Mouse (Mus musculus): Measurements from ENCODE around the gene St6galnac3. TPM values are rescaled to one million over a fixed set of nuclear protein-coding genes. Genes with fewer than 3 reads are reported as not detected.

The St6galnac3 gene
- total and polyA plus RNA-seq, 2 experiments from 2014 or later = 7.3 to 9.9 TPM

DNA sequence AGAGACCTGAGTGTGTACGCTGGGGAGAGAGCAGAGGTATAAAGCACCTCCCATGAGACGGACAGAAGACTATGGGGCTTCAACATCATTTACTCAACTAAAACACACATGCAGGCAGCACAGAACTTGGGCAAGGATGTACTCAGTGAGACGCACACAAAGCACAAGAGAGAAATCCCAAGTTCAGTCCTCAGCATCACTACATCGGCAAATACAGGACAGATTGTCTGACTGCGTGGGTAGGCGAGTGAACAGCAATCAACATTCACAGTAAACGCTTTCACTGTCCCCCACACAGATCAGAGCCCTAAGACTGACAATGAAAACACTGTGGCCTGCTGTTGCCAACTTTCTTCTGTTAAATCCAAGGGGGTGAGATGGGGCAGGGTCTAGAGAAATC, 422.6 kb downstream of the St6galnac3 start:
- no peaks in the 10 kb centered on the region for H3K4me1 ChIP-seq (ENCODE audit: insufficient read depth, low read length)
- no peaks in the 10 kb centered on the region for H3K36me3 ChIP-seq (ENCODE audit: insufficient read depth, low read length)
- H3K4me2 ChIP-seq (ENCODE audit: low read depth, low read length) = no peak overlapping the region
- no peak overlapping the region for H3K27ac ChIP-seq
- H3K4me3 ChIP-seq (ENCODE audit: low read length) = no peak overlapping the region
- no peak overlapping the region for H3K9ac ChIP-seq (replicated peaks; ENCODE audit: low read length)
- no peaks in the 10 kb centered on the region for H3K9me3 ChIP-seq (ENCODE audit: low read length)
- no peak for ATAC-seq
- DNase-seq (ENCODE audit: low spot score) = no peak
- no peak for TF ChIP-seq CTCF (IDR thresholded peaks at IDR 0.05; ENCODE audit: low read depth)
- 91% methylated on average over 7 of the region's 7 CpGs for WGBS
- H3K27me3 ChIP-seq (ENCODE audit: insufficient read depth, low read length) = no peaks in the 10 kb centered on the region

DNA sequence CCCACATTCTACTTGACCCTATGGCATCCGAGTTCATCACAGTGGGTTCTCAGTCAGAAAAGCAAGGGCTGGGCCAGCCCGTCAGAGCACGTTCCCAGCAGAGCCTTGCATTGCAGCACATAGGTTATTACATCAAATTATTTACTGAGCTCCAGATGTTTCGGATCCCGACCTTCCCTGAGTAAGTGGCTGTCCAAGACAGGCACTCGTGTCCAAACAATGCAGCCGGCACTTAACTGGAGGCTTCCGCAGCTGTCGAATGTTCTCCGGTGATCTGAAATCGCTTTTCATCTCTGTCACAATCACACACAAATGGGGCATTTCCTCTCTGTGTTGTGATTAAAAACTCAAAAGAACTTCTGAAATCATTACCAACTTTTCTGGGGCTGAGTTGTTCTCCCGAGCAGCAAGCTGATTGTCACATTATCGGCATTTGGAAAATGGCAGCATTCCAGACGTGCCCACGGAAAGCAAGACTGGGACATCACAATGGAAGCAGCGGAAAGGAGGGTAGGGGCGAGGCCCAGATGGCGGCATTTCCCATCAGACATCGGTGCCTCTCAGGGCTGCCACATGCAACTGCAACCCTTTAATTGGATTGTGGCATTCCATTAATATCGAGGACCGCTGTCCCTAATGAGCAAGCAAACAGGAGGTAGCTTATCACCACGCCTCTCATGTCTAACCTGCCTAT, 428.5 kb downstream of the St6galnac3 start:
- DNase-seq (ENCODE audit: low spot score) (no peak), ATAC-seq (no peak)
- H3K4me2 ChIP-seq (ENCODE audit: low read depth, low read length) = no peak overlapping the region
- no peak for TF ChIP-seq CTCF (IDR thresholded peaks at IDR 0.05; ENCODE audit: low read depth)
- WGBS = 63% methylated on average over 22 of the region's 22 CpGs
- H3K4me1 ChIP-seq (ENCODE audit: insufficient read depth, low read length) = no peaks in the 10 kb centered on the region
- H3K36me3 ChIP-seq (ENCODE audit: insufficient read depth, low read length) = no peaks in the 10 kb centered on the region
- no peaks in the 10 kb centered on the region for H3K27me3 ChIP-seq (ENCODE audit: insufficient read depth, low read length)
- no peak overlapping the region for H3K27ac ChIP-seq
- no peaks in the 10 kb centered on the region for H3K9me3 ChIP-seq (ENCODE audit: low read length)
- no peak overlapping the region for H3K9ac ChIP-seq (replicated peaks; ENCODE audit: low read length)
- H3K4me3 ChIP-seq (ENCODE audit: low read length) = no peak overlapping the region

DNA sequence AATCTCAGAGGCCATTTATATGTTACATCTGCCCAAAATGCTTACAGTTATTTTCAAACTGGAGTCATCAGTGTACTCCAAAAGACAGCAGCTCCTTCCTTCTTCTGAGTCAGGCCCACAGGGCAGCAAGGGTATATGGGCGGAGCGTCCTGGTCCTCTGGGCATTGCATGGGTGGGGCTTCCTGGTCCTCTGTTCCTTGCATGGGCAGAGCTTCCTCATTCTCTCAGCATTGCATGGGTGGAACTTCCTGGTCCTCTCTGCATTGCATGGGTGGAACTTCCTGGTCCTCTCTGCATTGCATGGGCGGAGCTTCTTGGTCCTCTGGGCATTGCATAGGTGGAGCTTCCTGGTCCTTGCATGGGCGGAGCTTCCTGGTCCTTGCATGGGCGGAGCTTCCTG, 432.1 kb downstream of the St6galnac3 start:
- no peaks in the 10 kb centered on the region for H3K27me3 ChIP-seq (ENCODE audit: insufficient read depth, low read length)
- no peak overlapping the region for H3K4me2 ChIP-seq (ENCODE audit: low read depth, low read length)
- H3K27ac ChIP-seq = no peak overlapping the region
- ATAC-seq (no peak), DNase-seq (ENCODE audit: low spot score) (no peak)
- WGBS = 96% methylated on average over 5 of the region's 5 CpGs
- H3K9me3 ChIP-seq (ENCODE audit: low read length) = no peaks in the 10 kb centered on the region
- H3K9ac ChIP-seq (replicated peaks; ENCODE audit: low read length) = no peak overlapping the region
- no peak for TF ChIP-seq CTCF (IDR thresholded peaks at IDR 0.05; ENCODE audit: low read depth)
- H3K36me3 ChIP-seq (ENCODE audit: insufficient read depth, low read length) = no peaks in the 10 kb centered on the region
- H3K4me3 ChIP-seq (ENCODE audit: low read length) = no peak overlapping the region
- H3K4me1 ChIP-seq (ENCODE audit: insufficient read depth, low read length) = no peaks in the 10 kb centered on the region

DNA sequence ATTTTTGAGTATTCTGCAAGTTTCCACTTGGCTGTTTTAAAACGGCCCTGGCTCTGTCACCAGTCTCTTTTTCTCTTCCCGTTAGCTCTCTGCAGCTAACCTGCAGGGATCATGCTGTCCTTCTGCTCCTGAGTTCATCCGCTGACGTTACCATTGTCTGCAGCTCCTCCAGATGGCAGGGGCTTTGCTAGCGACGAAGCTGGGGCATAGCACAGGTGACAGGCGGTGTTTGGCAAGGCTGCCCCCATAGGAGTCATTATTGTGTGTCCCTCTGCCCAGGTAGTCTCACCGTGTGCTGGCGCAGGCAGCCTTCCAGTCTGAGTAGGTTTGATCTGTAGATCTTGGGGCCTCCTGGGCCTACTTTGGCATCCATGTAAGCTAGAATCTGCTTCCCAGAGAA, 432.6 kb downstream of the St6galnac3 start:
- Histone ChIP-seq H3K4me3 (ENCODE audit: low read length) (no peak overlapping the region), H3K9ac (replicated peaks; ENCODE audit: low read length) (no peak overlapping the region), H3K27ac (no peak overlapping the region), H3K9me3 (ENCODE audit: low read length) (no peaks in the 10 kb centered on the region), H3K36me3 (ENCODE audit: insufficient read depth, low read length) (no peaks in the 10 kb centered on the region), H3K4me2 (ENCODE audit: low read depth, low read length) (no peak overlapping the region), H3K4me1 (ENCODE audit: insufficient read depth, low read length) (no peaks in the 10 kb centered on the region), H3K27me3 (ENCODE audit: insufficient read depth, low read length) (no peaks in the 10 kb centered on the region)
- DNase-seq (ENCODE audit: low spot score) (no peak), ATAC-seq (no peak)
- TF ChIP-seq CTCF (IDR thresholded peaks at IDR 0.05; ENCODE audit: low read depth) = no peak
- WGBS = 68% methylated on average over 9 of the region's 9 CpGs

DNA sequence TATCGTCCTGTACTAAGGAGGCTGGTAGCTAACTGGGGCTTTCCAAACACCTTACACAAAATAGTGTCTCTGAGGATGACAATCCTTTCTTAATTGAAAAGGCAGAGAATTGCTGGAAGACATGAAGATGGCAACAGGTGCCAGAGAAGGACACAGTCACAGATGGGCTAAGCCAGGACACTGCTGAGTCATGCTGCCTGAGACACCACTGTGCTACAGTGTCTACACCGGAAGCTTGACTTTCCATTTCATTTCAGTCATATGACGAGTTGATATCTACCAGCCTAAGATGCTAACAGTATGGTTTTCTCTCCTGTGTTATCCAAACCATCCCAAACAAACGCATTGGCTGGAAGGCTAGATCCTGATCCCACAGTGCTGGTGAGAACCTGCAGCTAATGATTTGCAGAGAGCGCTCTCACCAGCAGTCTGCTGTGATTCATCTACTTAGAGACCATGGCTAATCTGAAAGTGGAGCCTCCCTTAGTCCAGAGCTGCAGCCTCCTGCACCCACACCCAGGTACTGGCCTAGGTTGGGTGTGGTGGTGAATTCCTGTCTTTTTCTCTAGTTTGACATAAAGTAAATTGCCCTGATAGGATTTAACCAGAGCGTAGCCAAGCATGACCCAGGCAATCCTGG, 433.4 kb downstream of the St6galnac3 start:
- 84% methylated on average over 6 of the region's 6 CpGs for WGBS
- no peak for DNase-seq (ENCODE audit: low spot score)
- no peak for ATAC-seq
- Histone ChIP-seq H3K4me2 (ENCODE audit: low read depth, low read length) (no peak overlapping the region), H3K4me3 (ENCODE audit: low read length) (no peak overlapping the region), H3K36me3 (ENCODE audit: insufficient read depth, low read length) (no peaks in the 10 kb centered on the region), H3K27me3 (ENCODE audit: insufficient read depth, low read length) (no peaks in the 10 kb centered on the region), H3K4me1 (ENCODE audit: insufficient read depth, low read length) (no peaks in the 10 kb centered on the region), H3K9ac (replicated peaks; ENCODE audit: low read length) (no peak overlapping the region), H3K9me3 (ENCODE audit: low read length) (no peaks in the 10 kb centered on the region), H3K27ac (no peak overlapping the region)
- no peak for TF ChIP-seq CTCF (IDR thresholded peaks at IDR 0.05; ENCODE audit: low read depth)

DNA sequence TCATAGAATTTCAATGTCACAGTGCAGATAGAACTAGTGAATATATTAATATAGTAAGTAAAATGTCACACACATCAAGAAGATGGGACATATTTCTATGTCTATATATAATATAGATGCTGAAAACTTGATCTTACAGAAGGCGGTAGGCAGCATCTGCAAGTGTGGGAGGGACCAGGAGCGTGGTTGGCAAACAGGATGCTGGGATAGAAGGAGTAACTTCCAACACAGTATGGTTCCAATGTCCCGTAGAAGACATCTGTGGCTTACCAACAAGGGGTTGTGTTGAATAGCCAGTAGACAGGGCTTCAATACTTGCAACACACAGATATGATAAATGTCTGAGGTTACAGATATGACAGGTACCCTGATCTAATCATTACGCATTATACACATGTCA, 435.0 kb downstream of the St6galnac3 start:
- Histone ChIP-seq H3K9ac (replicated peaks; ENCODE audit: low read length) (no peak overlapping the region), H3K27ac (no peak overlapping the region), H3K4me2 (ENCODE audit: low read depth, low read length) (no peak overlapping the region), H3K9me3 (ENCODE audit: low read length) (no peaks in the 10 kb centered on the region), H3K27me3 (ENCODE audit: insufficient read depth, low read length) (no peaks in the 10 kb centered on the region), H3K4me3 (ENCODE audit: low read length) (no peak overlapping the region), H3K4me1 (ENCODE audit: insufficient read depth, low read length) (no peaks in the 10 kb centered on the region), H3K36me3 (ENCODE audit: insufficient read depth, low read length) (no peaks in the 10 kb centered on the region)
- WGBS = 84% methylated on average over 4 of the region's 4 CpGs
- no peak for DNase-seq (ENCODE audit: low spot score)
- no peak for TF ChIP-seq CTCF (IDR thresholded peaks at IDR 0.05; ENCODE audit: low read depth)
- ATAC-seq = no peak

DNA sequence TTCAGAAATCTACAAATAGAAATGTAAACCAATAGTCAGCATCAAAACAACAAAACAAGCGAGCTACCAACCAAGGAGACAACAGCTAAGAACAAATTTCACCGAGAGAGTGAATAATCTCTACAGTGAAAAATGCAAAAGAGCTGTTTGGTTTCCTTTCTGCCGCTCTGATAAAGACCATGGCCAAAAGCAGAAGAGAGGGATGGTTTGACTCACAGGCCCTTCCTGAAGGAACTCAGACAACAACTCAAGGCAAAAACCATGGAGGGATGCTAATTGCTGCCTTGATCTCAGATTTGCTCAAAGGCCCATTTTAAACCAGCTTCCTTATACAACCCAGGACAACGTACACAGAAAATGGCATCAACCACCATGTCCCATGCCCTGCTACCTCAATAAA, 437.4 kb downstream of the St6galnac3 start:
- no peak overlapping the region for H3K4me3 ChIP-seq (ENCODE audit: low read length)
- no peaks in the 10 kb centered on the region for H3K27me3 ChIP-seq (ENCODE audit: insufficient read depth, low read length)
- no peak for TF ChIP-seq CTCF (IDR thresholded peaks at IDR 0.05; ENCODE audit: low read depth)
- H3K27ac ChIP-seq = no peak overlapping the region
- H3K4me2 ChIP-seq (ENCODE audit: low read depth, low read length) = no peak overlapping the region
- no peak overlapping the region for H3K9ac ChIP-seq (replicated peaks; ENCODE audit: low read length)
- ATAC-seq (no peak), DNase-seq (ENCODE audit: low spot score) (no peak)
- no peaks in the 10 kb centered on the region for H3K36me3 ChIP-seq (ENCODE audit: insufficient read depth, low read length)
- no peaks in the 10 kb centered on the region for H3K9me3 ChIP-seq (ENCODE audit: low read length)
- WGBS = 92% methylated on average over 4 of the region's 4 CpGs
- no peaks in the 10 kb centered on the region for H3K4me1 ChIP-seq (ENCODE audit: insufficient read depth, low read length)
